Mouse (Mus musculus) embryonic facial prominence, embryonic 11.5 days (tissue): ENCODE results near the gene Sh3rf3. TPM values are rescaled to one million over a fixed set of nuclear protein-coding genes. Genes with fewer than 3 reads are reported as not detected.
"Not testable (repeated sequence)": the region's sequence is repeated elsewhere in the genome, so short reads cannot be mapped to it uniquely, and the experiment has no call there.

Source experiments
- ATAC-seq: fragments of 200-750 bp; cut with Nextera tagmentation; replicated peaks from 2 replicates; pipeline ENCODE4 v1.8.0; 2017; ENCODE audit warnings: low read depth; ENCODE audit not compliant: insufficient number of reproducible peaks, low FRiP score, low TSS enrichment
- DNase-seq: peaks from one replicate; pipeline ENCODE4 v3.0.0-alpha.2; 2015; ENCODE audit warnings: low spot score
- H3K27ac ChIP-seq: fragments of 300-500 bp; sonication (generic); replicated peaks from 2 replicates; pipeline ENCODE4 v1.5.1; 2014; ENCODE audit warnings: mild to moderate bottlenecking, low read depth, low read length, control low read depth
- H3K27me3 ChIP-seq: fragments of 300-500 bp; sonication (generic); 2 replicates; pipeline ENCODE4 v1.6.1; 2014; ENCODE audit warnings: mild to moderate bottlenecking, low read length, moderate library complexity, mixed read lengths; ENCODE audit not compliant: control insufficient read depth, insufficient read depth
- H3K36me3 ChIP-seq: fragments of 300-500 bp; sonication (generic); replicated peaks from 2 replicates; pipeline ENCODE4 v1.6.1; 2014; ENCODE audit warnings: low read depth, mild to moderate bottlenecking, low read length, moderate library complexity, mixed read lengths; ENCODE audit not compliant: control insufficient read depth, insufficient read depth
- H3K4me1 ChIP-seq: fragments of 300-500 bp; sonication (generic); 2 replicates; pipeline ENCODE4 v1.6.1; 2014; ENCODE audit warnings: low read length, mixed read lengths; ENCODE audit not compliant: control insufficient read depth, insufficient read depth
- H3K4me2 ChIP-seq: fragments of 300-500 bp; sonication (generic); 2 replicates; pipeline ENCODE4 v1.6.1; 2014; ENCODE audit warnings: low read depth, mild to moderate bottlenecking, control low read depth, low read length, moderate library complexity
- H3K4me3 ChIP-seq: fragments of 300-500 bp; sonication (generic); 2 replicates; pipeline ENCODE4 v1.5.1; 2014; ENCODE audit warnings: low read depth, low read length, control low read depth
- H3K9ac ChIP-seq: fragments of 300-500 bp; sonication (generic); replicated peaks from 2 replicates; pipeline ENCODE4 v1.6.1; 2014; ENCODE audit warnings: mild to moderate bottlenecking, control low read depth, low read length
- H3K9me3 ChIP-seq: fragments of 300-500 bp; sonication (generic); replicated peaks from 2 replicates; pipeline ENCODE4 v1.6.1; 2016; ENCODE audit warnings: mild to moderate bottlenecking, low read length, inconsistent platforms, mixed read lengths; ENCODE audit not compliant: control insufficient read depth
- WGBS: fragments of 180-500 bp; shearing (Covaris S2); extraction: QIAGEN DNeasy Blood & Tissue Kit; methylation state at CpG from one replicate; pipeline ENCODE4 v1.1.7; 2014; 5-methylcytosine and 5-hydroxymethylcytosine counted together
- polyA plus RNA-seq: library from polyadenylated mRNA; unstranded; fragments of >200 nt; fragmentation: Nextera tagmentation; extraction: Ambion mirVana; gene quantifications from 2 replicates; pipeline ENCODE4 v1.2.1, GENCODE M21; 2014

Sh3rf3 gene
- polyA plus RNA-seq, 1 experiment from 2014 or later, result 0.98 TPM

- Histone ChIP-seq H3K4me1 (no peaks in the 10 kb centered on the region), H3K4me2 (no peak overlapping the region), H3K27me3 (no peaks in the 10 kb centered on the region), H3K4me3 (no peak overlapping the region), H3K9me3 (no peaks in the 10 kb centered on the region), H3K36me3 (no peaks in the 10 kb centered on the region), H3K27ac (no peak overlapping the region), H3K9ac (no peak overlapping the region)
- DNase-seq (peak; percentile 6), ATAC-seq (peak; percentile 85)
- WGBS, result 75% methylated on average over 14 of the region's 14 CpGs
Measured at GRCm38 (mm10) chr10:59089861-59090621, 276.9 kb downstream of the Sh3rf3 start.

GRCm38 (mm10) chr10:59090622-59090971, 277.4 kb downstream of the Sh3rf3 start:
- Histone ChIP-seq H3K4me3 (no peak overlapping the region), H3K4me2 (no peak overlapping the region), H3K9ac (no peak overlapping the region), H3K27ac (no peak overlapping the region), H3K27me3 (no peaks in the 10 kb centered on the region), H3K9me3 (no peaks in the 10 kb centered on the region), H3K4me1 (no peaks in the 10 kb centered on the region), H3K36me3 (no peaks in the 10 kb centered on the region)
- ATAC-seq, result peak; percentile 12; the same call in 1 of the 2 replicates
- no peak for DNase-seq
- WGBS, result 69% methylated on average over 7 of the region's 7 CpGs

- 90% methylated on average over 8 of the region's 8 CpGs for WGBS
- Histone ChIP-seq H3K4me3 (no peak overlapping the region), H3K36me3 (no peaks in the 10 kb centered on the region), H3K4me2 (no peak overlapping the region), H3K9me3 (no peaks in the 10 kb centered on the region), H3K4me1 (no peaks in the 10 kb centered on the region), H3K9ac (no peak overlapping the region), H3K27me3 (no peaks in the 10 kb centered on the region), H3K27ac (no peak overlapping the region)
- DNase-seq, result no peak
- no peak for ATAC-seq
Measured at GRCm38 (mm10) chr10:59091556-59091955, 278.4 kb downstream of the Sh3rf3 start.

- H3K36me3 ChIP-seq, result no peaks in the 10 kb centered on the region
- WGBS, result 89% methylated on average over 7 of the region's 7 CpGs
- DNase-seq (no peak), ATAC-seq (no peak)
- no peaks in the 10 kb centered on the region for H3K4me1 ChIP-seq
- H3K9ac ChIP-seq, result no peak overlapping the region
- no peak overlapping the region for H3K4me3 ChIP-seq
- no peaks in the 10 kb centered on the region for H3K9me3 ChIP-seq
- no peak overlapping the region for H3K4me2 ChIP-seq
- no peaks in the 10 kb centered on the region for H3K27me3 ChIP-seq
- no peak overlapping the region for H3K27ac ChIP-seq
Measured at GRCm38 (mm10) chr10:59091988-59092387, 278.8 kb downstream of the Sh3rf3 start.

GRCm38 (mm10) chr10:59103076-59103475, 289.9 kb downstream of the Sh3rf3 start:
- not testable (repeated sequence) for H3K9me3 ChIP-seq, H3K36me3 ChIP-seq, H3K27me3 ChIP-seq, H3K4me1 ChIP-seq, H3K4me2 ChIP-seq, H3K27ac ChIP-seq, DNase-seq, H3K4me3 ChIP-seq, H3K9ac ChIP-seq, ATAC-seq
- WGBS, result 90% methylated on average over 5 of the region's 5 CpGs

GRCm38 (mm10) chr10:59104683-59105082, 291.5 kb downstream of the Sh3rf3 start:
- DNase-seq, result no peak
- no peaks in the 10 kb centered on the region for H3K4me1 ChIP-seq
- H3K9me3 ChIP-seq, result no peaks in the 10 kb centered on the region
- H3K4me2 ChIP-seq, result no peak overlapping the region
- ATAC-seq, result no peak
- H3K4me3 ChIP-seq, result no peak overlapping the region
- WGBS, result 90% methylated on average over 5 of the region's 5 CpGs
- no peaks in the 10 kb centered on the region for H3K27me3 ChIP-seq
- no peaks in the 10 kb centered on the region for H3K36me3 ChIP-seq
- H3K27ac ChIP-seq, result no peak overlapping the region
- H3K9ac ChIP-seq, result no peak overlapping the region

GRCm38 (mm10) chr10:59105885-59106284, 292.7 kb downstream of the Sh3rf3 start:
- no peak overlapping the region for H3K9ac ChIP-seq
- no peak overlapping the region for H3K4me3 ChIP-seq
- WGBS, result 83% methylated on average over 8 of the region's 8 CpGs
- H3K27me3 ChIP-seq, result no peaks in the 10 kb centered on the region
- H3K9me3 ChIP-seq, result no peaks in the 10 kb centered on the region
- H3K36me3 ChIP-seq, result no peaks in the 10 kb centered on the region
- ATAC-seq (no peak), DNase-seq (no peak)
- no peak overlapping the region for H3K27ac ChIP-seq
- H3K4me1 ChIP-seq, result no peaks in the 10 kb centered on the region
- no peak overlapping the region for H3K4me2 ChIP-seq

- ATAC-seq, result no peak
- H3K4me3 ChIP-seq, result no peak overlapping the region
- H3K36me3 ChIP-seq, result no peaks in the 10 kb centered on the region
- no peaks in the 10 kb centered on the region for H3K4me1 ChIP-seq
- H3K9ac ChIP-seq, result no peak overlapping the region
- H3K4me2 ChIP-seq, result no peak overlapping the region
- 71% methylated on average over 3 of the region's 3 CpGs for WGBS
- H3K27me3 ChIP-seq, result no peaks in the 10 kb centered on the region
- no peak for DNase-seq
- no peaks in the 10 kb centered on the region for H3K9me3 ChIP-seq
- no peak overlapping the region for H3K27ac ChIP-seq
Measured at GRCm38 (mm10) chr10:59106644-59107043, 293.5 kb downstream of the Sh3rf3 start.
